Mouse (Mus musculus): Measurements from ENCODE around the gene Rbp4.

GRCm38 (mm10) chr19:38143540-38144271 lies 18.6 kb upstream of the Rbp4 start:
- TF ChIP-seq CTCF (IDR thresholded peaks at IDR 0.05; ENCODE audit: borderline replicate concordance, insufficient read depth, low read length) (no peak), POLR2A (IDR thresholded peaks at IDR 0.05; ENCODE audit: low read depth, low read length) (no peak)
